Mouse (Mus musculus): ENCODE data around the gene Adamts7. TPM values are rescaled to one million over a fixed set of nuclear protein-coding genes. Genes with fewer than 3 reads are reported as not detected.

Gene Adamts7
- 19.9 TPM for polyA plus RNA-seq (2012; fragmentation: generic; extraction: Trizol)

- Histone ChIP-seq H3K79me2 (ENCODE audit: control insufficient read depth, insufficient read depth) (peaks cover 20% of the 10 kb centered on the region), H3K4me3 (peak within 1 kb of the TSS; percentile 76), H3K36me3 (ENCODE audit: control insufficient read depth, insufficient read depth) (no peaks in the 10 kb centered on the region), H3K27me3 (ENCODE audit: control insufficient read depth, insufficient read depth, insufficient read length) (no peaks in the 10 kb centered on the region), H3K4me2 (ENCODE audit: low read depth) (peak within 1 kb of the TSS; percentile 97), H3ac (ENCODE audit: control insufficient read depth, insufficient read length) (peak within 1 kb of the TSS; percentile 77)
- TF ChIP-seq MYOG (IDR thresholded peaks at IDR 0.05; ENCODE audit: control insufficient read depth in 1 of 3, insufficient read depth in 1 of 3, insufficient read length in 2 of 3, low read depth in 2 of 3) (peak in 1 of 3 experiments; percentile 44), POLR2AphosphoS2 (IDR thresholded peaks at IDR 0.05; ENCODE audit: insufficient read length, low read depth) (no peak), REST (IDR thresholded peaks at IDR 0.05; ENCODE audit: insufficient read depth, insufficient read length) (no peak), MYOD1 (IDR thresholded peaks at IDR 0.05; ENCODE audit: control insufficient read depth in 1 of 3, insufficient read length in 2 of 3, low read depth in 2 of 3) (peak in 2 of 3 experiments; percentile 18 to 26), TCF12 (IDR thresholded peaks at IDR 0.05; ENCODE audit: insufficient read depth, poor library complexity, severe bottlenecking) (no peak), POLR2A (IDR thresholded peaks at IDR 0.05; ENCODE audit: insufficient read length, low read depth) (no peak)
Observed at GRCm38 (mm10) chr9:90162926-90163748, at the start of gene Adamts7. Adamts7 (plus strand) TSS chr9:90163069.

GRCm38 (mm10) chr9:90113151-90113550 lies 49.7 kb upstream of the Adamts7 start:
- peak overlapping the region; percentile 88 for H3ac ChIP-seq (ENCODE audit: control insufficient read depth, insufficient read length)
- H3K36me3 ChIP-seq (ENCODE audit: control insufficient read depth, insufficient read depth): peaks cover 4% of the 10 kb centered on the region
- TF ChIP-seq TCF3 (IDR thresholded peaks at IDR 0.05; ENCODE audit: insufficient read length, low read depth) (no peak), POLR2AphosphoS2 (IDR thresholded peaks at IDR 0.05; ENCODE audit: insufficient read length, low read depth) (no peak), CEBPB (IDR thresholded peaks at IDR 0.05; ENCODE audit: insufficient read depth, poor library complexity, severe bottlenecking) (peak; percentile 75)
- peak overlapping the region; percentile 97 for H3K4me2 ChIP-seq (ENCODE audit: low read depth)
- no peaks in the 10 kb centered on the region for H3K27me3 ChIP-seq (ENCODE audit: control insufficient read depth, insufficient read depth, insufficient read length)
- peak overlapping the region; percentile 66 for H3K4me3 ChIP-seq
- H3K79me2 ChIP-seq (ENCODE audit: control insufficient read depth, insufficient read depth): peaks cover 60% of the 10 kb centered on the region

- Histone ChIP-seq H3ac (ENCODE audit: control insufficient read depth, insufficient read length) (peak overlapping the region; percentile 88), H3K79me2 (ENCODE audit: control insufficient read depth, insufficient read depth) (peaks cover 52% of the 10 kb centered on the region), H3K4me3 (peak overlapping the region; percentile 66), H3K36me3 (ENCODE audit: control insufficient read depth, insufficient read depth) (no peaks in the 10 kb centered on the region), H3K27me3 (ENCODE audit: control insufficient read depth, insufficient read depth, insufficient read length) (no peaks in the 10 kb centered on the region), H3K4me2 (ENCODE audit: low read depth) (peak overlapping the region; percentile 97)
- TF ChIP-seq POLR2A (IDR thresholded peaks at IDR 0.05; ENCODE audit: insufficient read length, low read depth) (peak; percentile 60), SRF (IDR thresholded peaks at IDR 0.05; ENCODE audit: control insufficient read depth, insufficient read length, low read depth) (peak; percentile 27), REST (IDR thresholded peaks at IDR 0.05; ENCODE audit: insufficient read depth, insufficient read length) (no peak), CEBPB (IDR thresholded peaks at IDR 0.05; ENCODE audit: insufficient read depth, poor library complexity, severe bottlenecking) (no peak), POLR2AphosphoS2 (IDR thresholded peaks at IDR 0.05; ENCODE audit: insufficient read length, low read depth) (peak; percentile 77), MAX (IDR thresholded peaks at IDR 0.05; ENCODE audit: low read depth) (no peak), MYOG (IDR thresholded peaks at IDR 0.05; ENCODE audit: control insufficient read depth in 1 of 3, insufficient read depth in 1 of 3, insufficient read length in 2 of 3, low read depth in 2 of 3) (no peak), E2F4 (IDR thresholded peaks at IDR 0.05; ENCODE audit: insufficient read depth) (no peak), TCF12 (IDR thresholded peaks at IDR 0.05; ENCODE audit: insufficient read depth, poor library complexity, severe bottlenecking) (no peak), MYOD1 (IDR thresholded peaks at IDR 0.05; ENCODE audit: control insufficient read depth in 1 of 3, insufficient read length in 2 of 3, low read depth in 2 of 3) (peak in 1 of 3 experiments; percentile 21), USF1 (IDR thresholded peaks at IDR 0.05; ENCODE audit: low read depth) (no peak), TCF3 (IDR thresholded peaks at IDR 0.05; ENCODE audit: insufficient read length, low read depth) (no peak)
Observed at GRCm38 (mm10) chr9:90113651-90114566, 49.0 kb upstream of the Adamts7 start.

- Histone ChIP-seq H3K79me2 (ENCODE audit: control insufficient read depth, insufficient read depth) (peaks cover 44% of the 10 kb centered on the region), H3ac (ENCODE audit: control insufficient read depth, insufficient read length) (peak within 1 kb of the TSS; percentile 88), H3K36me3 (ENCODE audit: control insufficient read depth, insufficient read depth) (no peaks in the 10 kb centered on the region), H3K4me3 (peak within 1 kb of the TSS; percentile 66), H3K4me2 (ENCODE audit: low read depth) (peak within 1 kb of the TSS; percentile 79), H3K27me3 (ENCODE audit: control insufficient read depth, insufficient read depth, insufficient read length) (no peaks in the 10 kb centered on the region)
- TF ChIP-seq TCF3 (IDR thresholded peaks at IDR 0.05; ENCODE audit: insufficient read length, low read depth) (no peak), MAX (IDR thresholded peaks at IDR 0.05; ENCODE audit: low read depth) (no peak), MYOD1 (IDR thresholded peaks at IDR 0.05; ENCODE audit: control insufficient read depth in 1 of 3, insufficient read length in 2 of 3, low read depth in 2 of 3) (peak in 1 of 3 experiments; percentile 0), SRF (IDR thresholded peaks at IDR 0.05; ENCODE audit: control insufficient read depth, insufficient read length, low read depth) (peak; percentile 84), POLR2A (IDR thresholded peaks at IDR 0.05; ENCODE audit: insufficient read length, low read depth) (peak; percentile 57)
Observed at GRCm38 (mm10) chr9:90114567-90115307, 48.1 kb upstream of the Adamts7 start, which contains the start of gene Morf4l1. Morf4l1 (minus strand) TSS chr9:90114774.

All from myocyte (in vitro differentiated cells).